Mouse (Mus musculus) lung, postnatal 0 days (tissue): ENCODE results near the gene Efcab11. TPM values are rescaled to one million over a fixed set of nuclear protein-coding genes. Genes with fewer than 3 reads are reported as not detected.

Experiments used
- ATAC-seq: fragments of 200-750 bp; cut with Nextera tagmentation; 2 replicates; pipeline ENCODE4 v1.8.0; 2017; ENCODE audit warnings: moderate library complexity
- DNase-seq: peaks from one replicate; pipeline ENCODE4 v3.0.0-alpha.2; 2016; ENCODE audit warnings: low spot score
- H3K27ac ChIP-seq: fragments of 300-500 bp; sonication (generic); 2 replicates; pipeline ENCODE4 v1.5.1; 2014; ENCODE audit warnings: antibody characterized with exemption, mild to moderate bottlenecking, low read length, mixed read lengths
- H3K27me3 ChIP-seq: fragments of 300-500 bp; sonication (generic); replicated peaks from 2 replicates; pipeline ENCODE4 v1.6.1; 2014; ENCODE audit warnings: low read length, mixed read lengths; ENCODE audit not compliant: insufficient read depth
- H3K36me3 ChIP-seq: fragments of 300-500 bp; sonication (generic); 2 replicates; pipeline ENCODE4 v1.6.1; 2014; ENCODE audit warnings: low read length, mixed read lengths; ENCODE audit not compliant: insufficient read depth
- H3K4me1 ChIP-seq: fragments of 300-500 bp; sonication (generic); 2 replicates; pipeline ENCODE4 v1.6.1; 2014; ENCODE audit warnings: antibody characterized with exemption, low read depth, low read length, mixed read lengths; ENCODE audit not compliant: insufficient read depth
- H3K4me2 ChIP-seq: fragments of 300-500 bp; sonication (generic); replicated peaks from 2 replicates; pipeline ENCODE4 v1.6.1; 2014; ENCODE audit warnings: low read depth, mild to moderate bottlenecking, low read length, moderate library complexity, mixed read lengths
- H3K4me3 ChIP-seq: fragments of 300-500 bp; sonication (generic); 2 replicates; pipeline ENCODE4 v1.5.1; 2014; ENCODE audit warnings: low read depth, low read length
- H3K9ac ChIP-seq: fragments of 300-500 bp; sonication (generic); replicated peaks from 2 replicates; pipeline ENCODE4 v1.6.1; 2014; ENCODE audit warnings: low read depth, mild to moderate bottlenecking
- H3K9me3 ChIP-seq: fragments of 300-500 bp; sonication (generic); 2 replicates; pipeline ENCODE4 v1.6.1; 2016; ENCODE audit warnings: low read length, mixed read lengths
- CTCF ChIP-seq: IDR thresholded peaks from 2 replicates; pipeline ENCODE4 v1.5.1; 2016; ENCODE audit warnings: antibody characterized with exemption, mild to moderate bottlenecking
- EP300 ChIP-seq: IDR thresholded peaks from 2 replicates; pipeline ENCODE4 v1.6.1; 2016; ENCODE audit warnings: antibody characterized with exemption, mild to moderate bottlenecking, control low read depth
- WGBS: fragments of 180-500 bp; shearing (Covaris S2); extraction: QIAGEN DNeasy Blood & Tissue Kit; methylation state at CpG from one replicate; pipeline ENCODE4 v1.1.7; 2014; 5-methylcytosine and 5-hydroxymethylcytosine counted together
- polyA plus RNA-seq: library from polyadenylated mRNA; unstranded; fragments of >200 nt; fragmentation: Nextera tagmentation; extraction: Ambion mirVana; gene quantifications from 2 replicates; pipeline ENCODE4 v1.2.1, GENCODE M21; 2015

Efcab11 gene
- polyA plus RNA-seq, 1 experiment from 2014 or later: 2.2 TPM

DNA sequence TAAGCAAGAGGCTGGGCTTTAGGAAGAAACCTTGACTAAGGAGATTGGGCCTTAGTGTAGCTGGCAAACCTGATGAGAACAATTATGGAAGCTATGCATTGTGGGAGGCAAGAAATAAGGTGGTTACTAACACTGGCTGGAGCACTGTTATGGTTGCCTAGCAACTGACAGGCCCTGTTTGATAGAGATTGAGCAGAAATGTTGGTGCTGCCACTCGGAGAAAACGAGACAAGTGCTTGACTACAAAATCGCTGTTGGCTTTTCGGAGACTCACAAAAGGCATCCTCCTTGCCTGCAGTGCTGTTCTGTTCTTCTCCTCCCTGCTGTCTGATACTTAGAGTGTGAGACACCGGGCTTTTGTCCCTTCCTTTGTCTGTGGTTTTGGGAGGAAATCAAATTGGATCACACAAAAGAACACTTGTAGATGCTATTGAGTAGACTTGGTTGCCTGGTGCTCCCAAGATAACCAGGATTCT, 38.9 kb upstream of the Efcab11 start:
- no peak overlapping the region for H3K9ac ChIP-seq
- no peaks in the 10 kb centered on the region for H3K36me3 ChIP-seq
- H3K27me3 ChIP-seq: no peaks in the 10 kb centered on the region
- DNase-seq: no peak
- 64% methylated on average over 5 of the region's 5 CpGs for WGBS
- no peaks in the 10 kb centered on the region for H3K9me3 ChIP-seq
- H3K4me1 ChIP-seq: no peaks in the 10 kb centered on the region
- no peak overlapping the region for H3K27ac ChIP-seq
- H3K4me2 ChIP-seq: no peak overlapping the region
- ATAC-seq: no peak
- no peak for TF ChIP-seq CTCF
- no peak for TF ChIP-seq EP300
- no peak overlapping the region for H3K4me3 ChIP-seq

- 91% methylated on average over 3 of the region's 3 CpGs for WGBS
- Histone ChIP-seq H3K9me3 (no peaks in the 10 kb centered on the region), H3K36me3 (no peaks in the 10 kb centered on the region), H3K9ac (no peak overlapping the region), H3K4me3 (no peak overlapping the region), H3K27ac (no peak overlapping the region), H3K4me2 (no peak overlapping the region), H3K27me3 (no peaks in the 10 kb centered on the region), H3K4me1 (no peaks in the 10 kb centered on the region)
- DNase-seq: no peak
- ATAC-seq: no peak
- TF ChIP-seq EP300: no peak
- peak; percentile 65 for TF ChIP-seq CTCF
Measured at GRCm38 (mm10) chr12:99921045-99921444, 36.8 kb upstream of the Efcab11 start.

GRCm38 (mm10) chr12:99919636-99920035, 35.4 kb upstream of the Efcab11 start:
- ATAC-seq (no peak), DNase-seq (no peak)
- WGBS: 85% methylated on average over 3 of the region's 3 CpGs
- Histone ChIP-seq H3K4me2 (no peak overlapping the region), H3K4me1 (no peaks in the 10 kb centered on the region), H3K27ac (no peak overlapping the region), H3K9me3 (no peaks in the 10 kb centered on the region), H3K9ac (no peak overlapping the region), H3K36me3 (no peaks in the 10 kb centered on the region), H3K27me3 (no peaks in the 10 kb centered on the region), H3K4me3 (no peak overlapping the region)
- TF ChIP-seq CTCF (no peak), EP300 (no peak)

- Histone ChIP-seq H3K4me2 (no peak overlapping the region), H3K4me1 (no peaks in the 10 kb centered on the region), H3K36me3 (no peaks in the 10 kb centered on the region), H3K9ac (no peak overlapping the region), H3K27ac (no peak overlapping the region), H3K27me3 (no peaks in the 10 kb centered on the region), H3K9me3 (no peaks in the 10 kb centered on the region), H3K4me3 (no peak overlapping the region)
- DNase-seq (no peak), ATAC-seq (no peak)
- 76% methylated on average over 15 of the region's 15 CpGs for WGBS
- TF ChIP-seq CTCF: no peak
- TF ChIP-seq EP300: no peak
Measured at GRCm38 (mm10) chr12:99917800-99918427, 33.7 kb upstream of the Efcab11 start.

DNA sequence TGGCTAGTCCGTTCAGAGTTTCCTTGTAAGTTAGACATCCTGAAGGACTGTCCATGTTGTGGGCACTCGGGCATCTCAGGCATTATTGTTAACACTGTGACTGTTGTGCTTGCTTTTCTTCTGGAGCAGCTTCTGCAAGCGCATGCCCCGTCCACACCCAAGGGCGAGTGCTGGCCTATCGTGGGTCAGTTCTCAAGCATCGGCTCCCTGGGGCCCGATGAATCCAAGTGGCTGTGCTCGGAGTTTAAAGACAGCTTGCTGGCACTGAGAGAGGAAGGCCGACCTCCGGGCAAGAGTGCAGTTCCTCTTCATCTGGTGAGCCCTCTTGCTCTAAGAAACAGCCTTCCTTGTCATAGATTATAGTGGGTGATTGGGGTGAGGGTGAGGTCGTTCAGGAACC, 27.2 kb upstream of the Efcab11 start:
- ATAC-seq (no peak), DNase-seq (no peak)
- no peak overlapping the region for H3K4me2 ChIP-seq
- no peaks in the 10 kb centered on the region for H3K4me1 ChIP-seq
- H3K27me3 ChIP-seq: no peaks in the 10 kb centered on the region
- no peaks in the 10 kb centered on the region for H3K9me3 ChIP-seq
- no peaks in the 10 kb centered on the region for H3K36me3 ChIP-seq
- no peak overlapping the region for H3K4me3 ChIP-seq
- WGBS: 85% methylated on average over 12 of the region's 12 CpGs
- no peak overlapping the region for H3K9ac ChIP-seq
- TF ChIP-seq EP300: no peak
- TF ChIP-seq CTCF: no peak
- no peak overlapping the region for H3K27ac ChIP-seq

DNA sequence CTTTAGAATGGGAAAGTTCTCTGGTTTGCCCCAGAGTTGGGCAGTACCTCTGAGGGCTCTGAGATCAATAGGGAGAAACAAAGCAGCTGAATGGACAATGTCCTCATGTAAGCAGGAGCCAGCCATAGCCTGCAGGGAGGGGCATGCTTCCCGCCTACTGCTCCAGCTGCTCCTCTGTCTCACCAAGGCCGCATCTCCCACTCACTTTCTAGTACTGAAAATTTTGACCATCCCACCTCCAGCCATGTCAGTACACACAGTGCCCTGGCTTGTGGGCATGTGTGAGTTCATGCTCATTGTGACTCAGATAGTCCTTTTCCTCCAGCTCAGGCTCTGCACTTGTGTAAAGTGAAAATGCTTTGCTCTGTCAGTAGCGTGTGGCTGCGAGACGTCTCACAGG, 20.3 kb upstream of the Efcab11 start:
- TF ChIP-seq EP300 (no peak), CTCF (no peak)
- Histone ChIP-seq H3K27ac (no peak overlapping the region), H3K9me3 (no peaks in the 10 kb centered on the region), H3K27me3 (no peaks in the 10 kb centered on the region), H3K9ac (no peak overlapping the region), H3K4me2 (no peak overlapping the region), H3K4me3 (no peak overlapping the region), H3K36me3 (peaks cover 12% of the 10 kb centered on the region; the same call in 1 of the 2 replicates), H3K4me1 (no peaks in the 10 kb centered on the region)
- WGBS: 93% methylated on average over 5 of the region's 5 CpGs
- no peak for ATAC-seq
- DNase-seq: no peak

DNA sequence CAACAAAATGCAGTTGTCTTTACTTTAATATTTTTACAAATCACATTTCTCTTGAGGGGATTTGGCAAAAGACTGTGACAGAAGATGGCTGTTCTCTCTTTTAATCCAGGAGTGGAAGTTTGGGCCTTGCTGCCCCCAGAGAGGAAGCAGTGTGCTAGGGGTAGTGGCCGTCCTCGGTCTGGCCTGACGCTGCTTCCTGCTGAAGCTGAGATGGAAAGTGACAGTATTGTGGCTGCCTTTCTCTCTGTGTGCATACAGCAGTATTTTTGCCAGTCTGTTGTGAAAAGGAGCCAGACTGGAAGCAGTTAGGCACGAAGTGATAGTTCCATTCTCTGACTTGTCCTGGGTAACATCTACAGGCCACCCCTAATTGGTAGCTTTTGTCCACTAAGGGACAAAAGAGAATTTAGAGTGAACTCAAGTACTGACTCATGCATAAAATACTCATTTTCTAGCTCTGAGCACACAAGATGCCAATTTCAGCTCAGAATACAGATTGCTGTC, 18.7 kb upstream of the Efcab11 start:
- no peaks in the 10 kb centered on the region for H3K27me3 ChIP-seq
- H3K9me3 ChIP-seq: no peaks in the 10 kb centered on the region
- no peak overlapping the region for H3K9ac ChIP-seq
- no peaks in the 10 kb centered on the region for H3K4me1 ChIP-seq
- no peak overlapping the region for H3K4me2 ChIP-seq
- peaks cover 18% of the 10 kb centered on the region; the same call in 1 of the 2 replicates for H3K36me3 ChIP-seq
- TF ChIP-seq CTCF (no peak), EP300 (no peak)
- peak; percentile 13 for DNase-seq
- no peak for ATAC-seq
- H3K4me3 ChIP-seq: no peak overlapping the region
- peak overlapping the region; percentile 1; the same call in 1 of the 2 replicates for H3K27ac ChIP-seq
- 82% methylated on average over 4 of the region's 4 CpGs for WGBS
